Mouse (Mus musculus): ENCODE measurements around the gene Chrna1. TPM values are rescaled to one million over a fixed set of nuclear protein-coding genes. Genes with fewer than 3 reads are reported as not detected.

Chrna1 gene
- polyA plus RNA-seq (2015; fragmentation: Nextera tagmentation; extraction: Ambion mirVana), result 0.30 and 0.33 TPM in 2 replicates

GRCm38 (mm10) chr2:73580166-73580565 lies at the start of gene Chrna1:
Gene Chrna1 (minus strand): TSS chr2:73580338.

GRCm38 (mm10) chr2:73529356-73530330 lies 50.5 kb downstream of the Chrna1 start, which contains the start of gene Wipf1:
Gene Wipf1 (minus strand): TSS chr2:73529734.

Other genes with a start within 250 kb of the Chrna1 start
- 14.8 and 15.4 TPM in 2 replicates for gene Gpr155, start 193.8 kb downstream of the Chrna1 start, polyA plus RNA-seq (2015; fragmentation: Nextera tagmentation; extraction: Ambion mirVana)
- 2.4 and 2.7 TPM in 2 replicates for gene Wipf1, start 50.6 kb downstream of the Chrna1 start, polyA plus RNA-seq (2015; fragmentation: Nextera tagmentation; extraction: Ambion mirVana)
- gene Chn1, start 195.0 kb upstream of the Chrna1 start, polyA plus RNA-seq (2015; fragmentation: Nextera tagmentation; extraction: Ambion mirVana), result 82.9 and 95.8 TPM in 2 replicates